Mouse (Mus musculus) liver, embryonic 11.5 days (tissue): ENCODE measurements around the gene Ppp1r13l. TPM values are rescaled to one million over a fixed set of nuclear protein-coding genes. Genes with fewer than 3 reads are reported as not detected.

Experiments used
- ATAC-seq: fragments of 200-750 bp; cut with Nextera tagmentation; replicated peaks from 2 replicates; pipeline ENCODE4 v1.8.0; 2017; ENCODE audit warnings: moderate number of reproducible peaks, mild to moderate bottlenecking, moderate TSS enrichment, moderate library complexity; ENCODE audit not compliant: low FRiP score
- DNase-seq: peaks from one replicate; pipeline ENCODE4 v3.0.0-alpha.2; 2017; ENCODE audit warnings: low spot score
- H3K27ac ChIP-seq: fragments of 300-500 bp; sonication (generic); 2 replicates; pipeline ENCODE4 v1.5.1; 2014; ENCODE audit warnings: mild to moderate bottlenecking, low read depth, low read length, control low read depth
- H3K27me3 ChIP-seq: fragments of 300-500 bp; sonication (generic); replicated peaks from 2 replicates; pipeline ENCODE4 v1.6.1; 2014; ENCODE audit warnings: low read length, mixed read lengths; ENCODE audit not compliant: control insufficient read depth, insufficient read depth
- H3K36me3 ChIP-seq: fragments of 300-500 bp; sonication (generic); 2 replicates; pipeline ENCODE4 v1.6.1; 2014; ENCODE audit warnings: mild to moderate bottlenecking, low read length, moderate library complexity, mixed read lengths; ENCODE audit not compliant: control insufficient read depth, insufficient read depth
- H3K4me1 ChIP-seq: fragments of 300-500 bp; sonication (generic); replicated peaks from 2 replicates; pipeline ENCODE4 v1.6.1; 2014; ENCODE audit warnings: low read length, mixed read lengths; ENCODE audit not compliant: control insufficient read depth, insufficient read depth
- H3K4me2 ChIP-seq: fragments of 300-500 bp; sonication (generic); 2 replicates; pipeline ENCODE4 v1.6.1; 2014; ENCODE audit warnings: mild to moderate bottlenecking, control low read depth, moderate library complexity
- H3K4me3 ChIP-seq: fragments of 300-500 bp; sonication (generic); 2 replicates; pipeline ENCODE4 v1.5.1; 2014; ENCODE audit warnings: low read depth, low read length, control low read depth
- H3K9ac ChIP-seq: fragments of 300-500 bp; sonication (generic); 2 replicates; pipeline ENCODE4 v1.6.1; 2014; ENCODE audit warnings: low read depth, low read length, control low read depth
- H3K9me3 ChIP-seq: fragments of 300-500 bp; sonication (generic); 2 replicates; pipeline ENCODE4 v1.6.1; 2016; ENCODE audit warnings: low read length, inconsistent platforms, mixed read lengths; ENCODE audit not compliant: control insufficient read depth
- WGBS: fragments of 180-500 bp; shearing (Covaris S2); extraction: QIAGEN DNeasy Blood & Tissue Kit; methylation state at CpG from one replicate; pipeline ENCODE4 v1.1.7; 2014; 5-methylcytosine and 5-hydroxymethylcytosine counted together
- polyA plus RNA-seq: library from polyadenylated mRNA; unstranded; fragments of >200 nt; fragmentation: Nextera tagmentation; extraction: Ambion mirVana; gene quantifications from 2 replicates; pipeline ENCODE4 v1.2.1, GENCODE M21; 2014

Gene Ppp1r13l
- polyA plus RNA-seq, 1 experiment from 2014 or later: 3.9 TPM

GRCm38 (mm10) chr7:19357381-19358375, 1.9 kb upstream of the Ppp1r13l start:
- ATAC-seq (no peak), DNase-seq (no peak)
- Histone ChIP-seq H3K9me3 (no peaks in the 10 kb centered on the region), H3K36me3 (peaks cover 35% of the 10 kb centered on the region), H3K9ac (peak overlapping the region; percentile 73), H3K4me3 (peak overlapping the region; percentile 66), H3K27me3 (peaks cover 3% of the 10 kb centered on the region; the same call in 1 of the 2 replicates), H3K27ac (no peak overlapping the region), H3K4me1 (peaks cover 30% of the 10 kb centered on the region), H3K4me2 (peak overlapping the region; percentile 100)
- WGBS: 88% methylated on average over 25 of the region's 25 CpGs

GRCm38 (mm10) chr7:19358634-19359033, 915 bp upstream of the Ppp1r13l start:
- Histone ChIP-seq H3K36me3 (peaks cover 30% of the 10 kb centered on the region), H3K27ac (peak overlapping the region; percentile 55; the same call in 1 of the 2 replicates), H3K27me3 (peaks cover 4% of the 10 kb centered on the region; the same call in 1 of the 2 replicates), H3K4me3 (peak overlapping the region; percentile 66), H3K9me3 (no peaks in the 10 kb centered on the region), H3K4me2 (peak overlapping the region; percentile 100), H3K4me1 (peaks cover 30% of the 10 kb centered on the region), H3K9ac (peak overlapping the region; percentile 73)
- no peak for DNase-seq
- no peak for ATAC-seq
- 17% methylated on average over 13 of the region's 13 CpGs for WGBS

DNA sequence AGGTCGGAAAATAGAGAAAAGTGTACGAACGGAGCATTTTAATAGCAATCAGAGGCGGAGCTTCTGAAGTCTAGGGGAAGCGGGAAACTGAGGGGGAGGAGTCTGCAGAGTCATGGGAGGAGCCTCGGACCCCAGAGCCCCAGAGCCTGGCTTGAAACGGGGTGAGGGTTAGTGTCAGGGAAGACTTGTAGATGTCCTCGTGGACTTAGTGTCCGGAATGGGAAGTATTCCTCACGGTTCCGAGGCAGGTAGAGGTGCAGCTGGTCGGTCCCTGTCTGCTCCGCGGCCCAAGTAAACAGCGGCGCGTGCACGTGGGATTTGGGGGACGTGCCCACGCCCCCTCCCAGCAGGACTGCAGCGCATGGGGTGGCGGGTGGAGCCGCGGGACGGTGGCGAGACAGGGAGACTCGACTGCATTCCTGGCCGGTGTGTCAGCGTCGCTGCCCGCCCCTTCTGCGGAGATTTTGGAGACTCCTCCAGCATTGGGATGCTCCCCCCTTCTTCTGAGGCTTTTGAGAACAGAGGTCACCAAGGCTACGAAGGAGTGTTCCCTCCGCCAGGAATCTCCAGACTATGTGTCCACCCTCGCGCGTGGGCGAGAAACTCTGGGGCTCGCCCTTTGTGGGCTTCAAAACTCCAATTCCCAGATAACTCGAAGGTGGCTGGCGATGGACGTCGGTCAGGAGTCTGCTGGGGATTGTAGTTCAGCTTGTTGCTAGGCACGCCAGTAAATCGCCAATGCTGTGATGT, 518 bp downstream of the Ppp1r13l start:
- DNase-seq: peak; percentile 82
- Histone ChIP-seq H3K27ac (peak overlapping the region; percentile 59; the same call in 1 of the 2 replicates), H3K4me3 (peak overlapping the region; percentile 66), H3K9me3 (no peaks in the 10 kb centered on the region), H3K27me3 (peaks cover 4% of the 10 kb centered on the region; the same call in 1 of the 2 replicates), H3K4me2 (peak overlapping the region; percentile 100), H3K9ac (peak overlapping the region; percentile 73), H3K4me1 (peaks cover 33% of the 10 kb centered on the region), H3K36me3 (peaks cover 20% of the 10 kb centered on the region)
- under 1% methylated on average over 45 of the region's 45 CpGs for WGBS
- peak; percentile 74 for ATAC-seq

DNA sequence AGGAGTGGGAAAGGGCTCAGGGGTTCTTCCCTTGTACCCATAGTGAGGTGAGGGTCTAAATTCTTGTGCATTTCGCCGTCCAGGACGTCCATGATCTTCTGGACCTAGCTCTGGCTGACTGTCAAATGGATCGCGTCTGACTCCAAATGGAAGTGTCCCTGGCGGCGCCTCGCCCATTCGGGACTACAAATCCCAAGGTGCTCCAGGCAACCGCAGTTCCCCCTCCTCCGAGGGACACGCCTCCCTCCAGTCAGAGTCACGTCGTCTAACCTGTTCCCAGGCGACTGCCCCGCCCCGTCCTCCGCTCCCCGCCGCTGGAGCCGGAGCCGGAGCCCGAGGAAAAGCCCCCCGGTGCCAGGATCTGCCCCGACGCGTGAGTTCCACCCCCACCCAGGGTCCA, 1.4 kb downstream of the Ppp1r13l start:
- Histone ChIP-seq H3K27me3 (peaks cover 4% of the 10 kb centered on the region; the same call in 1 of the 2 replicates), H3K27ac (peak overlapping the region; percentile 54; the same call in 1 of the 2 replicates), H3K4me1 (peaks cover 33% of the 10 kb centered on the region), H3K36me3 (peaks cover 19% of the 10 kb centered on the region), H3K4me3 (peak overlapping the region; percentile 66), H3K9me3 (no peaks in the 10 kb centered on the region), H3K9ac (peak overlapping the region; percentile 73), H3K4me2 (peak overlapping the region; percentile 100)
- ATAC-seq (peak; percentile 74), DNase-seq (peak; percentile 88)
- WGBS: under 1% methylated on average over 27 of the region's 27 CpGs

- 10% methylated on average over 16 of the region's 16 CpGs for WGBS
- Histone ChIP-seq H3K4me2 (peak overlapping the region; percentile 100), H3K36me3 (peaks cover 13% of the 10 kb centered on the region), H3K9ac (peak overlapping the region; percentile 56), H3K27ac (no peak overlapping the region), H3K27me3 (peaks cover 4% of the 10 kb centered on the region; the same call in 1 of the 2 replicates), H3K4me3 (peak overlapping the region; percentile 66), H3K4me1 (peaks cover 33% of the 10 kb centered on the region), H3K9me3 (no peaks in the 10 kb centered on the region)
- DNase-seq: peak; percentile 78
- 0 out of 2 replicates have a peak, but pooled peaks have one; percentile 9 for ATAC-seq
Observed at GRCm38 (mm10) chr7:19361720-19362119, 2.2 kb downstream of the Ppp1r13l start.

DNA sequence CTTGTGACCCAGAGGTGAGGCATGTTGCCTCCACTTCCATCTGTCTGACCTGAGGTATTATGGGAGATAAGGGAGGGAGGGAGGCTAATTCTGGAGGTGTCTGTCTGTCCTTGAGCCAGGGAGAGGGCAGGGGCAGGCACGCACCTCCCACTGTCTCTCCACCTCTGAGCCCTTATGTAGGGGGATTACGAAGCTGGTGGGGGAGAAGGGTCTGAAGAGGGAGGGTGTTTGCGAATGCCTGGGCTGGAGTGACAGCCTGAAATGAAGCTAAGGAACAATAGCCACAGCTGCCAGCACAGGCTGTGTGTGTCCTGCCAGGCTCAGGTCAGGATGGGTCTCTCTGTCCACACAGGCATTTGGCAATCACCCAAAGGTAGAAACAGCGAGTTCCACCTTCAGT, 2.7 kb downstream of the Ppp1r13l start:
- Histone ChIP-seq H3K4me1 (peaks cover 33% of the 10 kb centered on the region), H3K9ac (no peak overlapping the region), H3K27me3 (peaks cover 4% of the 10 kb centered on the region; the same call in 1 of the 2 replicates), H3K4me2 (peak overlapping the region; percentile 100), H3K9me3 (no peaks in the 10 kb centered on the region), H3K27ac (no peak overlapping the region), H3K36me3 (peaks cover 8% of the 10 kb centered on the region), H3K4me3 (no peak overlapping the region; the same call in 1 of the 2 replicates)
- no peak for ATAC-seq
- no peak for DNase-seq
- WGBS: 47% methylated on average over 4 of the region's 4 CpGs

GRCm38 (mm10) chr7:19363881-19364280, 4.3 kb downstream of the Ppp1r13l start:
- Histone ChIP-seq H3K27ac (no peak overlapping the region), H3K4me3 (no peak overlapping the region), H3K9me3 (no peaks in the 10 kb centered on the region), H3K9ac (no peak overlapping the region), H3K4me2 (peak overlapping the region; percentile 33), H3K27me3 (peaks cover 8% of the 10 kb centered on the region), H3K4me1 (peaks cover 22% of the 10 kb centered on the region), H3K36me3 (no peaks in the 10 kb centered on the region)
- DNase-seq (no peak), ATAC-seq (no peak)
- 2% methylated on average over 18 of the region's 18 CpGs for WGBS

GRCm38 (mm10) chr7:19365376-19365775, 5.8 kb downstream of the Ppp1r13l start:
- H3K27ac ChIP-seq: no peak overlapping the region
- H3K9me3 ChIP-seq: no peaks in the 10 kb centered on the region
- H3K9ac ChIP-seq: no peak overlapping the region
- no peak overlapping the region for H3K4me3 ChIP-seq
- no peaks in the 10 kb centered on the region for H3K36me3 ChIP-seq
- H3K4me1 ChIP-seq: peaks cover 25% of the 10 kb centered on the region
- DNase-seq (no peak), ATAC-seq (no peak)
- peaks cover 18% of the 10 kb centered on the region for H3K27me3 ChIP-seq
- no peak overlapping the region for H3K4me2 ChIP-seq
- 70% methylated on average over 4 of the region's 4 CpGs for WGBS
